Mouse (Mus musculus) spleen, postnatal 14 days (tissue): Measurements from ENCODE around the gene Olfr1449.
"Not testable (repeated sequence)": the region's sequence is repeated elsewhere in the genome, so short reads cannot be mapped to it uniquely, and the experiment has no call there.

Source experiments
- DNase-seq, 2 experiments: peaks; one replicate each; pipeline ENCODE4 v3.0.0; 2021 to 2022; ENCODE audit warnings: low spot score in 2 of 2

Olfr1449 gene

DNA sequence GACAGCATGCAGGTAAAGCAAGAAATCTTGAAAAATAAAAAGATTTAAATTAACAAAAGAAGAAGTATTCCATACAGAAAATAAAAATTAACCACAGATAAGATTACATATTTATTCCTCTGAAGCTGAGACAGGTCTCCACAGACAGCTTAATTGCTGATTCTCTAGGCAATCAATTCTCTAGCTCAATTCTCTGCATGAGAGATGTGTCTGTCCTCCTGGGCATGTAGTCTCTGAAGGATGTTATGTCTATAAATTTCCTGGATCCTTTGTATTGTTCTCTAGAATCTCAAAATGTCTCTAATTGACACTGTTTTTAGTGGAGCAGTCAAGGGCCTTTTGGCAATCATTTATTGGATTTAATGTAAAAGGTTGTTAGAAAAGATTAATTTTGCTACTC, at the start of gene Olfr1449:
TSS of gene Olfr1449 (plus strand) at position 301 of the 400 bp plus-strand sequence.
- DNase-seq = no peak

DNA sequence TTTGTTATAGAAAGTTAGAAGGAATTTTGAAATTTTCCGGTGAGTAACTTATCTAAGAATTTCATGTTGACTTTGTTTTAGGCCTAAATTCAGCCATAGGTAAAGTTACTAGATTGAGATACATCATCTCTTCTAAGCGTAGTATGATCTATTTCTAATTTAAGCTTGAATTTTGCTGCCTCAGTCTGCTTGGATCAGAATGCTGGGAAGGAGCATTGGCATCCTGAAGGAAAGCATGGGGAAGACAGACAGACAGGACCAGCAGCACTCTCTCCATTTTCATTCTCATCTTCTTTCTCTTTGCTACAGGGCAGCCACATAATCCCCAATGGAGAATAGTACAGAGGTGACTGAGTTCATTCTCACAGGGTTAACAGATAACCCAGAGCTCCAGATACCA, 47.1 kb upstream of the Olfr1449 start, which contains the start of gene Olfr1445:
TSS of gene Olfr1445 (plus strand) at position 301 of the 400 bp plus-strand sequence.
- no peak for DNase-seq

DNA sequence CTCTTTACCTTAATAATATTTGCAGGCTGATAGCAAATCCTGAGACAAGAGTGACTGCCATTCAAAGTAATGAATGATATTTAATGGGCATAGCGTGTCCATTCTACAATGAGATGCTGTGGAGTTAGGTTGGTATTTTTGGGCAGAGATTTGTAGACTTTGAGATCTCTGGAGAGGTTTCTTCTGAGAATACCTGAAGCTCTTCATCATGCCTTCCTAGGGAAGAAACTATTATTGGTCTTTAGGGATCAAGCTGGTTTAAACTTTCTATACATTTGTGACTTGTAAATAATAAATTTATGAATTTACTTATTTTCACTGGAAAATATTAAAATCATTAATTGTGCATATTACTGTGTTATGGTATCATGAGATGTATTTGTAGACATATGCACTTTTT, 37.2 kb upstream of the Olfr1449 start, which contains the start of gene Olfr1446:
TSS of gene Olfr1446 (minus strand) at position 101 of the 400 bp plus-strand sequence.
- no peak for DNase-seq

DNA sequence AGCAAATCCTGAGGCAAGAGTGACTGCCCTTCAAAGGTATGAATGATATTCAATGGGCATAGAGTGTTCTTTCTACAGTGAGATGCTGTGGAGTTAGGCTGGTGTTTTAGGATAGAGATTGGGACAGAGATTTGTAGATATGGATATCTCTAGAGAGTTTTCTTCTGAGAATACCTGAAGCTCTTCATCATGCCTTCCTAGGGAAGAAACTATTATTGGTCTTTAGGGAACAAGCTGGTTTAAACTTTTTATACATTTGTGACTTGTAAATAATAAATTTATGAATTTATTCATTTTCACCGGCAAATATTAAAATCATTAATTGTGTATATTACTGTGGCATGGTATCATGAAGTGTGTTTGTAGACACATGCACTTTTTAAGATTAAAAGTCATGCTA, 27.0 kb upstream of the Olfr1449 start, which contains the start of gene Olfr1447:
TSS of gene Olfr1447 (minus strand) at position 101 of the 400 bp plus-strand sequence.
- DNase-seq = no peak

DNA sequence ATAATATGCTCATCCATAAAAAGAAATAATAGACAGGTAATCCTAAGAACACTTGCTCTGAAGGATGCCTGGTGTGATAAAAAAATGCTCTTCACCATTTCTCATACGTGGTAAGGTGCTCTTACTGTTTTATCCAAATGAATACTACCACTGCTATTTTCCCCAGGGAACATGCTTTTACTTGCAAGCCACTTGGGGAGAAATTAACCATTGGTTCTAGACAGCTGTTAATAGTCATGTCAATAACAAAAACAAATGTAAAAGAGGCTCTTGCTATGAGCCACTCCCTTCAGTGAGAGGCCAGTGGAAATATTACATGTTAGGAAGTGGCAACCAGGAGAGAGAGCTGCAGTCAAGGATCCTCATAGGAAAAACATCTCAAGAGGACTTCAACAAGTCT, 6.3 kb upstream of the Olfr1449 start, which contains the start of gene Olfr1448:
TSS of gene Olfr1448 (minus strand) at position 101 of the 400 bp plus-strand sequence.
- DNase-seq = no peak

DNA sequence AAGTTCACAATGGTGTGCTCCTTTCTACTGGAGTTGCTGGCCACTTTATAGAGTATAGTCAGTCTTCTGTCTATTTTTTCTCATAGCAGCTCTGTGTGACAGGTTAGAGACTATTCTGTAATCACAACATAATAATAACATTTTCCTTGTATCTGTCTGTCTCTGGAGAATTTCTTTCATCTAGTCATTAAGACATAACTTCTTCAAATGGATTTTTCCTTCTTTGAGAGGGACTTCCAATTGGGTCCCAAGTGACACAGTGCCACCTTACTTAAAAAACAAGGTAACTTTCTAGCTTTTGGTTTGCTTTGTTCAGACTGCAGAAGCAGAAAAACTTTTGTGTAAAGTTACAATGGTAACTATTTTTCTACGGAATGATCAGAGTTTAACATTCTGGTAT, 19.3 kb downstream of the Olfr1449 start, which contains the start of gene Olfr1450:
TSS of gene Olfr1450 (plus strand) at position 301 of the 400 bp plus-strand sequence.
- DNase-seq = no peak

DNA sequence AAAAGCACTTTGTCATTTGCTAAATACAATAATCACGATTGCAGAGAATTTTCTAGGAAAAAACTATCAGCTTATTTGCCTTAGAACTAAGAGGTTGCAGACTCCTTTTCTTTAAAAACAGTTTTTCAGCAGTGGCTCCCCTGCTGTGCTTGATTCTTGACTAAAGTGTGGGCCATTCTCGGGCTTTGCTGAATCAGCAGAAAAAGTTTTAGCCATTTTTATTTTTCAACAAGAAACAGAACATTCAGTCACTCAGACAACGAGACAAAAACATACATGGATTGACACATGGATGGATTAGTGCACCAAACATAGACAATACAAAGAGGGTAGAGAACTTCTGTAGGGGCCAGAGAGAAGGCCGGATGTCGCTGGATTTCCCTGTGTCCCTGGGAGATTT, 39.4 kb downstream of the Olfr1449 start:
- DNase-seq = not testable (repeated sequence)
